Mouse (Mus musculus): ENCODE data around the gene Cox6a2. TPM values are rescaled to one million over a fixed set of nuclear protein-coding genes. Genes with fewer than 3 reads are reported as not detected.

Gene Cox6a2
- total RNA-seq, 1 experiment: 0.36 TPM

DNA sequence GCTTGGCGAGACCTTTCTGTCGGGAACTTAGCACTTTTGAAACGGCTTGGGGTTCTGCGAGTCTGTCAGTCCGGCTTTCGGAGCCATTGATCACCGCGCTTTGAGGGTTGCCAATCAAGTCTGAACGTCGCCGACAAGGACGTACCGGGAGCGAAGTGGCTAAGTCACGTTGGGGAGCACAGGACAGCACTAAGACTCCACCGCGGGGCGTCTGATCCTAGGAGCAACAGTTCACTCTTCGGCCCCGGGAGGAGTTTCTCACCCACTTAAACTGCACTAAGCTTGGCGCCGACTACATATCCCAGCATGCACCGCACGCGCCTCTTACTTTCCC is 31.4 kb upstream of the Cox6a2 start:
- TF ChIP-seq CHD2 (IDR thresholded peaks at IDR 0.05; ENCODE audit: low read depth, low read length) (no peak), ZNF384 (IDR thresholded peaks at IDR 0.05; ENCODE audit: low read depth, low read length) (no peak), ZC3H11A (IDR thresholded peaks at IDR 0.05; ENCODE audit: borderline replicate concordance, low read depth, low read length) (no peak), MAFK (IDR thresholded peaks at IDR 0.05; ENCODE audit: insufficient read depth, low read depth, low read length) (no peak), HCFC1 (IDR thresholded peaks at IDR 0.05; ENCODE audit: borderline replicate concordance, insufficient read depth, low read length) (no peak; the same call in 1 of the 2 replicates)
- Histone ChIP-seq H3K9ac (ENCODE audit: insufficient read depth, low read depth, low read length, poor library complexity, severe bottlenecking) (peak overlapping the region; percentile 97), H3K4me3 (ENCODE audit: insufficient read depth in 1 of 2, low read depth in 1 of 2, low read length in 2 of 2, poor library complexity in 1 of 2, severe bottlenecking in 1 of 2) (peak overlapping the region; percentile 88 to 89), H3K27ac (ENCODE audit: insufficient read depth, low read depth, low read length, poor library complexity, severe bottlenecking) (peak overlapping the region; percentile 97), H3K4me1 (ENCODE audit: control insufficient read depth in 2 of 2, insufficient read depth in 2 of 2, low read length in 2 of 2, poor library complexity in 1 of 2) (peaks cover 0 to 2% of the 10 kb centered on the region in 2 experiments; a peak in 1 of 4 replicates), H3K9me3 (ENCODE audit: control insufficient read depth, insufficient read depth, low read depth, low read length) (no peaks in the 10 kb centered on the region), H3K36me3 (ENCODE audit: control insufficient read depth, insufficient read depth, low read length, poor library complexity, severe bottlenecking) (peaks cover 13% of the 10 kb centered on the region; the same call in 1 of the 2 replicates)
- in situ Hi-C loops (cut with MboI; ENCODE audit: low sequenced_read_pairs in 2 of 2, unreplicated experiment in 2 of 2): no loop called here
- DNase-seq (ENCODE audit: low read depth, low spot score): no peak

DNA sequence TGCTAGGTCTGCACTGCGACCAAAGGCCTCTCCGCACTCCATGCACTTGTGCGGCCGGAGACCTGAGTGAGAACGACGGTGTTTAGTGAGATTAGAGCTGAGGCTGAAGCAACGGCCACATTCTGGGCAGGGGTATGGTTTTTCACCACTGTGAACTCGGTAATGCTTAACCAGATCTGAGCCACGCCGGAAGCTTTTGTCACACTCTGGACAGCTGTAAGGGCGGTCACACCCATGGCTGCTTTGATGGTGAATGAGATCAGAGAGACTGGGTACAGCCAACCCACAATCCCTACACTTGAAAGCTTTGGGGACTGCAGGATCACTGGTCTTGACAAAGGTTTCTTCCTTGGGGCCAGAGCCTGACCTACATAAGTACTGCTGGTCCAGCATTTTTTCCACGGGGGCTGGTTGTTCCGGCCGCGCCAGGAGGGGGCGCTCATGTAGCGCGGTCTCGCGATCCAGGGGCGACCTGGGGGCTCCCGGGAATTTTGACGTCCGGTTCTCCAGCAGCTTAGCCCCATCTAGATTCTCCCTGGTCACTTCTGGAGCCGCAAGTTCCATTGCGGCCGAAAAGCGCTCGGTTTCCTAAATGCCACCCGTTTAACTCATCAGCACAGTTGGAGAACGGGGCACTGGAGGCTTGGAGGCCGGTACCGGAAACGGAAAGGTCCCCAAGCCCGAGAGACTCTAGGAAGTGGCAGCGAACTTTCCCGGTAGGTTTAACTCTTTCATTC is 30.8 kb upstream of the Cox6a2 start, which contains the start of gene Armc5:
Gene Armc5 (plus strand): TSS at position 487 of the 737 bp plus-strand sequence.
- Histone ChIP-seq H3K27ac (ENCODE audit: insufficient read depth, low read depth, low read length, poor library complexity, severe bottlenecking) (peak within 1 kb of the TSS; percentile 97), H3K9me3 (ENCODE audit: control insufficient read depth, insufficient read depth, low read depth, low read length) (no peaks in the 10 kb centered on the region), H3K4me3 (ENCODE audit: insufficient read depth in 1 of 2, low read depth in 1 of 2, low read length in 2 of 2, poor library complexity in 1 of 2, severe bottlenecking in 1 of 2) (peak within 1 kb of the TSS; percentile 88 to 89), H3K9ac (ENCODE audit: insufficient read depth, low read depth, low read length, poor library complexity, severe bottlenecking) (peak within 1 kb of the TSS; percentile 97), H3K36me3 (ENCODE audit: control insufficient read depth, insufficient read depth, low read length, poor library complexity, severe bottlenecking) (peaks cover 8% of the 10 kb centered on the region; the same call in 1 of the 2 replicates), H3K4me1 (ENCODE audit: control insufficient read depth in 2 of 2, insufficient read depth in 2 of 2, low read length in 2 of 2, poor library complexity in 1 of 2) (peaks cover 0 to 2% of the 10 kb centered on the region in 2 experiments; a peak in 1 of 4 replicates)
- peak; percentile 51 for DNase-seq (ENCODE audit: low read depth, low spot score)
- TF ChIP-seq CHD2 (IDR thresholded peaks at IDR 0.05; ENCODE audit: low read depth, low read length): no peak
- TF ChIP-seq ZNF384 (IDR thresholded peaks at IDR 0.05; ENCODE audit: low read depth, low read length): no peak
- TF ChIP-seq MAFK (IDR thresholded peaks at IDR 0.05; ENCODE audit: insufficient read depth, low read depth, low read length): peak; percentile 84
- no peak; the same call in 1 of the 2 replicates for TF ChIP-seq HCFC1 (IDR thresholded peaks at IDR 0.05; ENCODE audit: borderline replicate concordance, insufficient read depth, low read length)
- in situ Hi-C loops (cut with MboI; ENCODE audit: low sequenced_read_pairs in 2 of 2, unreplicated experiment in 2 of 2): no loop called here

DNA sequence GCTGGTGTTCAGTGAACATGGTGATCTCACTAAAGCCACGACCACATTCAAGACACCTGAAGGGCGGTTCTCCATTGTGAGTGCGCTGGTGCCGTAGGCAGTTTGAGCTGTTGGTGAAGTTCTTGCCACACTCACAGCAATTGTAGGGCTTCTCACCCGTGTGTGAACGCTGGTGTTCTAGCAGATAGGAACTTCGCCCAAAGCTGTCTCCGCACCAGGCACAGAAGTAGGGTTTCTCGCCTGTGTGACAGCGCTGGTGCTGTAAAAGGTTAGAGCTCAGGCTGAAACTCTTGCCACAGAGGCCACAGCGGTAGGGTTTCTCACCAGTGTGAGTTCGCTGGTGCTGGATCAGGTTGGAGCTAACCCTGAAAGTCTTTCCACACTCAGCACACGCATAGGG is 30.2 kb upstream of the Cox6a2 start:
- Histone ChIP-seq H3K4me1 (ENCODE audit: control insufficient read depth in 2 of 2, insufficient read depth in 2 of 2, low read length in 2 of 2, poor library complexity in 1 of 2) (peaks cover 0 to 2% of the 10 kb centered on the region in 2 experiments; a peak in 1 of 4 replicates), H3K9me3 (ENCODE audit: control insufficient read depth, insufficient read depth, low read depth, low read length) (no peaks in the 10 kb centered on the region), H3K36me3 (ENCODE audit: control insufficient read depth, insufficient read depth, low read length, poor library complexity, severe bottlenecking) (peaks cover 8% of the 10 kb centered on the region; the same call in 1 of the 2 replicates), H3K9ac (ENCODE audit: insufficient read depth, low read depth, low read length, poor library complexity, severe bottlenecking) (0 out of 2 replicates have a peak overlapping the region, but pooled peaks have one; percentile 97), H3K27ac (ENCODE audit: insufficient read depth, low read depth, low read length, poor library complexity, severe bottlenecking) (no peak overlapping the region), H3K4me3 (ENCODE audit: insufficient read depth in 1 of 2, low read depth in 1 of 2, low read length in 2 of 2, poor library complexity in 1 of 2, severe bottlenecking in 1 of 2) (peak overlapping the region in 1 of 2 experiments; percentile 89; a peak in 3 of 4 replicates)
- DNase-seq (ENCODE audit: low read depth, low spot score): no peak
- no peak for TF ChIP-seq HCFC1 (IDR thresholded peaks at IDR 0.05; ENCODE audit: borderline replicate concordance, insufficient read depth, low read length)
- TF ChIP-seq ZC3H11A (IDR thresholded peaks at IDR 0.05; ENCODE audit: borderline replicate concordance, low read depth, low read length): no peak
- no peak for TF ChIP-seq CHD2 (IDR thresholded peaks at IDR 0.05; ENCODE audit: low read depth, low read length)
- TF ChIP-seq MAFK (IDR thresholded peaks at IDR 0.05; ENCODE audit: insufficient read depth, low read depth, low read length): no peak
- no peak for TF ChIP-seq ZNF384 (IDR thresholded peaks at IDR 0.05; ENCODE audit: low read depth, low read length)
- in situ Hi-C loops (cut with MboI; ENCODE audit: low sequenced_read_pairs in 2 of 2, unreplicated experiment in 2 of 2): no loop called here

DNA sequence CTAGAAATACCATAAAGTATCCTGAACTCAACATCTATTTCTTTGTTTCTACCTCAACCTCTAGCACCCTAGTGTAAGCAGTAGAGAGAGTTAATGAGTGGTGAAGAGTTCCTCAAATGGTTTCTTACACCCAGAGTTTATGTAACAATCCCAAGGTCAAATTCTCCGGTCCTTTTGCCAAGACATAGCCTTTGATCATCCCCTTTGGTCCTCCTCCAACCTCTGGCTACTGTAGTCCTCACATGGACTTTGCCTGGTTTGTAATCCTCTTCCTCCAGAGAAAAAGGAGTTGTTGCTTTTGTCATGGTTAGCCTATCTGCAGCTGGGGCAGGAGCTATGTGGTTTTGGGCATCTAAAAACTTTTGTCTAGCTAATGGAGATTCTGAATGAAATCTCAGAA is 29.3 kb upstream of the Cox6a2 start:
- TF ChIP-seq ZNF384 (IDR thresholded peaks at IDR 0.05; ENCODE audit: low read depth, low read length) (no peak), ZC3H11A (IDR thresholded peaks at IDR 0.05; ENCODE audit: borderline replicate concordance, low read depth, low read length) (no peak), CHD2 (IDR thresholded peaks at IDR 0.05; ENCODE audit: low read depth, low read length) (no peak), MAFK (IDR thresholded peaks at IDR 0.05; ENCODE audit: insufficient read depth, low read depth, low read length) (no peak), HCFC1 (IDR thresholded peaks at IDR 0.05; ENCODE audit: borderline replicate concordance, insufficient read depth, low read length) (no peak)
- peaks cover 5% of the 10 kb centered on the region; the same call in 1 of the 2 replicates for H3K36me3 ChIP-seq (ENCODE audit: control insufficient read depth, insufficient read depth, low read length, poor library complexity, severe bottlenecking)
- peaks cover 0 to 2% of the 10 kb centered on the region in 2 experiments; a peak in 1 of 4 replicates for H3K4me1 ChIP-seq (ENCODE audit: control insufficient read depth in 2 of 2, insufficient read depth in 2 of 2, low read length in 2 of 2, poor library complexity in 1 of 2)
- in situ Hi-C loops (cut with MboI; ENCODE audit: low sequenced_read_pairs in 2 of 2, unreplicated experiment in 2 of 2): no loop called here
- no peak for DNase-seq (ENCODE audit: low read depth, low spot score)
- no peak overlapping the region for H3K4me3 ChIP-seq (ENCODE audit: insufficient read depth in 1 of 2, low read depth in 1 of 2, low read length in 2 of 2, poor library complexity in 1 of 2, severe bottlenecking in 1 of 2)
- H3K9me3 ChIP-seq (ENCODE audit: control insufficient read depth, insufficient read depth, low read depth, low read length): no peaks in the 10 kb centered on the region
- H3K9ac ChIP-seq (ENCODE audit: insufficient read depth, low read depth, low read length, poor library complexity, severe bottlenecking): no peak overlapping the region
- no peak overlapping the region for H3K27ac ChIP-seq (ENCODE audit: insufficient read depth, low read depth, low read length, poor library complexity, severe bottlenecking)

Data from ES-E14 (cell line).